Mouse (Mus musculus) stomach, postnatal 0 days (tissue): ENCODE results near the gene Foxa3. TPM values are rescaled to one million over a fixed set of nuclear protein-coding genes. Genes with fewer than 3 reads are reported as not detected.

Experiments used
- ATAC-seq: fragments of 200-750 bp; cut with Nextera tagmentation; 2 replicates; pipeline ENCODE4 v1.8.0; 2017; ENCODE audit not compliant: low FRiP score, low TSS enrichment
- DNase-seq: peaks from one replicate; pipeline ENCODE4 v3.0.0-alpha.2; 2016; ENCODE audit warnings: low spot score
- H3K27ac ChIP-seq: fragments of 300-500 bp; sonication (generic); replicated peaks from 2 replicates; pipeline ENCODE4 v1.5.1; 2014; ENCODE audit warnings: mild to moderate bottlenecking, control low read depth
- H3K27me3 ChIP-seq: fragments of 300-500 bp; sonication (generic); 2 replicates; pipeline ENCODE4 v1.6.1; 2014; ENCODE audit warnings: low read length; ENCODE audit not compliant: control insufficient read depth, insufficient read depth
- H3K36me3 ChIP-seq: fragments of 300-500 bp; sonication (generic); 2 replicates; pipeline ENCODE4 v1.6.1; 2014; ENCODE audit warnings: low read length, mixed read lengths; ENCODE audit not compliant: control insufficient read depth, insufficient read depth
- H3K4me1 ChIP-seq: fragments of 300-500 bp; sonication (generic); replicated peaks from 2 replicates; pipeline ENCODE4 v1.6.1; 2014; ENCODE audit warnings: antibody characterized with exemption; ENCODE audit not compliant: control insufficient read depth, insufficient read depth
- H3K4me2 ChIP-seq: fragments of 300-500 bp; sonication (generic); replicated peaks from 2 replicates; pipeline ENCODE4 v1.6.1; 2014; ENCODE audit warnings: low read depth, mild to moderate bottlenecking, control low read depth, moderate library complexity
- H3K4me3 ChIP-seq: fragments of 300-500 bp; sonication (generic); 2 replicates; pipeline ENCODE4 v1.5.1; 2014; ENCODE audit warnings: low read depth, low read length, control low read depth
- H3K9ac ChIP-seq: fragments of 300-500 bp; sonication (generic); 2 replicates; pipeline ENCODE4 v1.6.1; 2014; ENCODE audit warnings: mild to moderate bottlenecking, low read length, control low read depth, mixed read lengths
- H3K9me3 ChIP-seq: fragments of 300-500 bp; sonication (generic); 2 replicates; pipeline ENCODE4 v1.6.1; 2016; ENCODE audit warnings: low read length; ENCODE audit not compliant: control insufficient read depth
- CTCF ChIP-seq: IDR thresholded peaks from 2 replicates; pipeline ENCODE4 v1.5.1; 2016; ENCODE audit warnings: antibody characterized with exemption, low read depth, mild to moderate bottlenecking, moderate library complexity
- EP300 ChIP-seq: optimal IDR thresholded peaks from 2 replicates; pipeline ENCODE3; 2016; ENCODE audit warnings: antibody characterized with exemption
- WGBS: fragments of 180-500 bp; shearing (Covaris S2); extraction: QIAGEN DNeasy Blood & Tissue Kit; methylation state at CpG from one replicate; pipeline ENCODE4 v1.1.7; 2014; 5-methylcytosine and 5-hydroxymethylcytosine counted together
- polyA plus RNA-seq: library from polyadenylated mRNA; unstranded; fragments of >200 nt; fragmentation: Nextera tagmentation; extraction: Ambion mirVana; gene quantifications from 2 replicates; pipeline ENCODE4 v1.2.1, GENCODE M21; 2015

Gene Foxa3
- polyA plus RNA-seq, 1 experiment from 2014 or later = 39.2 TPM

DNA sequence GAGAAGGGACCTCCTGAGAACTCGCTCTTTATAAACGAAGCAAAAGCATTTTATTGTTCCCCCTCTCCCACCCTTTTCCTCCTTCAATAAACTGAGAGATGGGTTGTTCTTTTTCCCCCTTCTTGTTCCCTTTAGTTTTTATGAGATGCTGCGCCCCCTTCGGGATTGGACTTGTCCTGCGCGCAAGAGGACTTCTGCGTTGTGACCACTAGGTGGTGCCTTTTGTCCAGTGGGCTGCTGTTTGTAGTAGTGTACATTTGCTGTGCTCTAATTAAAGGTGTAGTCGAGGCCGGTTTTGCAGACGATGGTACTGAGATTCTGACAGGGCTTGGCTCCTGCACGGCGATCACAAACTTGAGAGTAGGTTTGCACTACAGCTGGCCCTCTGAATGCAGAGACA, 16.9 kb downstream of the Foxa3 start:
- WGBS = 4% methylated on average over 12 of the region's 12 CpGs
- Histone ChIP-seq H3K4me1 (peaks cover 10% of the 10 kb centered on the region; the same call in 1 of the 2 replicates), H3K4me2 (peak overlapping the region; percentile 94; the same call in 1 of the 2 replicates), H3K36me3 (no peaks in the 10 kb centered on the region), H3K9ac (no peak overlapping the region), H3K27me3 (no peaks in the 10 kb centered on the region), H3K9me3 (no peaks in the 10 kb centered on the region), H3K4me3 (no peak overlapping the region), H3K27ac (peak overlapping the region; percentile 85)
- peak; percentile 90 for DNase-seq
- ATAC-seq = peak; percentile 24; the same call in 1 of the 2 replicates
- TF ChIP-seq CTCF (peak; percentile 100), EP300 (no peak)

DNA sequence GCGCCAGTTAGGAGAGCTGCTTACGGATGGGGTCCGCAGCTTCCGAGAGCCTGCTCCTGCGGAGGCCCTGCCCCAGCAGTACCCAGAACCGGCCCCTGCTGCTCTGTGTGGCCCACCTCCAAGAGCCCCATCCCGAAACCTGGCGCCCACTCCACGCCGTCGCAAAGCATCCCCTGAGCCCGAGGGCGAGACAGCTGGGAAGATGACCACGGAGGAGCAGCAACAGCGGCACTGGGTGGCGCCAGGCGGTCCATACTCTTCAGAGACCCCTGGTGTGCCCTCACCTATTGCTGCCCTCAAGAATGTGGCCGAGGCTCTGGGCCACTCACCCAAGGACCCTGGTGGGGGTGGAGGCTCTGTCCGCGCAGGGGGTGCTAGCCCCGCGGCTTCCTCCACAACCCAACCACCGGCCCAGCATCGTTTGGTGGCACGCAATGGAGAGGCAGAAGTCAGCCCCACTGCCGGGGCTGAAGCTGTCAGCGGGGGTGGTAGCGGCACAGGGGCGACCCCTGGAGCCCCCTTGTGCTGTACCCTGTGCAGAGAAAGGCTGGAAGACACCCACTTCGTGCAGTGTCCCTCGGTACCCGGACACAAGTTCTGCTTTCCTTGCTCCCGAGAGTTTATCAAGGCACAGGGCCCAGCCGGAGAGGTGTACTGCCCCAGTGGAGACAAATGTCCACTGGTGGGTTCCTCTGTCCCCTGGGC, 17.8 kb downstream of the Foxa3 start:
- no peak for DNase-seq
- Histone ChIP-seq H3K4me1 (peaks cover 10% of the 10 kb centered on the region), H3K4me3 (peak overlapping the region; percentile 80; the same call in 1 of the 2 replicates), H3K36me3 (no peaks in the 10 kb centered on the region), H3K9me3 (no peaks in the 10 kb centered on the region), H3K27ac (no peak overlapping the region), H3K9ac (peak overlapping the region; percentile 79), H3K27me3 (no peaks in the 10 kb centered on the region), H3K4me2 (peak overlapping the region; percentile 94)
- WGBS = 71% methylated on average over 34 of the region's 34 CpGs
- ATAC-seq = no peak
- TF ChIP-seq CTCF (peak; percentile 12; the same call in 1 of the 2 replicates), EP300 (no peak)

DNA sequence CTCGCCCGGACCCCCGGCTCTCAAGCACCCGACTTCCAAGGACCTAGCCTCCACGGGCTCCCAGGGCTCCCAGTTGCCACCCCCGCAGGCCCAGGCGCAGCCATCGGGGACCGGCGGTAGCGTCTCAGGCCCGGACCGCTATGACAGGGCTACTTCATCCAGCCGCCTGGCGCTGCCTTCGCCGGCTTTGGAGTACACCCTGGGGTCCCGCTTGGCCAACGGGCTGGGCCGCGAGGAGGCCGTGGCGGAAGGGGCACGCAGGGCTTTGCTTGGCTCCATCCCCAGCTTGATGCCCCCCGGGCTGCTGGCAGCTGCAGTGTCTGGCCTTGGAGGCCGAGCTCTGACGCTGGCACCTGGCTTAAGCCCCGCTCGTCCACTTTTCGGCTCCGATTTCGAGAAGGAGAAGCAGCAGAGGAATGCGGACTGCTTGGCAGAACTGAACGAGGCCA, 18.7 kb downstream of the Foxa3 start:
- H3K4me1 ChIP-seq = peaks cover 10% of the 10 kb centered on the region
- no peak for TF ChIP-seq EP300
- no peak for TF ChIP-seq CTCF
- no peak for ATAC-seq
- WGBS = 6% methylated on average over 34 of the region's 34 CpGs
- no peaks in the 10 kb centered on the region for H3K36me3 ChIP-seq
- H3K4me3 ChIP-seq = peak overlapping the region; percentile 80
- no peaks in the 10 kb centered on the region for H3K27me3 ChIP-seq
- DNase-seq = peak; percentile 53
- no peaks in the 10 kb centered on the region for H3K9me3 ChIP-seq
- H3K4me2 ChIP-seq = peak overlapping the region; percentile 94
- H3K9ac ChIP-seq = peak overlapping the region; percentile 79
- H3K27ac ChIP-seq = peak overlapping the region; percentile 94

DNA sequence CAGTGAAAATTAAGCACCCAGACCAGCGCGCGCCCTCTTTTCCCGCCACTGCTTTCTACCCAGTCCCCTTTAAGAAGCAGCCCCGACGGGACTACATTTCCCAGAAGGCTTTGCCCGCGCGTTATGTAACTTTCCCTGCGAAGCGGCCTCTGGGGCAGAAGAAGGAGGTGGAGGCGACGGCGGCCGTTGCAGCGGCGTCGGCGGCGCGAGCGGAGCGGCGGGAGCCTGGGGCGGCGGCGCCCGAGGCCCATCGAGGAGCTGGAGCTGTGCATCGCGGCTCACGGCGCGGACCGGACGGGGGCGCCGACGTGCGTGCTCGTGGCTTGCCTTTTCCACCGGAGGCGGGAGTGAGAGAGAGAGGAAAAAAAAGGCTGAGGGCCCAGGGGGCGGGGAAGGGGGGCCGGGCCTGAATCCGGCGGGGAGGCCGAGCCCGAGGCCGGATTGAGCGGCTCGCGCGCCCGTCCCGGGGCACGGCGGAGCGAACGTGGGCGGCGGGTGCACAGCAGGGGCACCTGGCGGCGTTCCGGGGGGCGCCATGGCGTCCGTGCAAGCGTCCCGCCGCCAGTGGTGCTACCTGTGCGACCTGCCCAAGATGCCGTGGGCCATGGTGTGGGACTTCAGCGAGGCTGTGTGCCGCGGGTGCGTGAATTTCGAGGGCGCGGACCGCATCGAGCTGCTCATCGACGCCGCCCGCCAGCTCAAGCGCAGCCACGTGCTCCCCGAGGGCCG, 19.3 kb downstream of the Foxa3 start, which contains the start of gene Irf2bp1:
Gene Irf2bp1 (plus strand): TSS at position 143 of the 729 bp plus-strand sequence.
- Histone ChIP-seq H3K4me3 (peak within 1 kb of the TSS; percentile 80), H3K4me2 (peak within 1 kb of the TSS; percentile 94), H3K4me1 (peaks cover 10% of the 10 kb centered on the region), H3K9me3 (no peaks in the 10 kb centered on the region), H3K27ac (peak within 1 kb of the TSS; percentile 94), H3K9ac (peak within 1 kb of the TSS; percentile 79), H3K27me3 (no peaks in the 10 kb centered on the region), H3K36me3 (no peaks in the 10 kb centered on the region)
- TF ChIP-seq EP300 (no peak), CTCF (no peak; the same call in 1 of the 2 replicates)
- peak; percentile 59 for ATAC-seq
- 1% methylated on average over 73 of the region's 90 CpGs for WGBS
- DNase-seq = peak; percentile 94

DNA sequence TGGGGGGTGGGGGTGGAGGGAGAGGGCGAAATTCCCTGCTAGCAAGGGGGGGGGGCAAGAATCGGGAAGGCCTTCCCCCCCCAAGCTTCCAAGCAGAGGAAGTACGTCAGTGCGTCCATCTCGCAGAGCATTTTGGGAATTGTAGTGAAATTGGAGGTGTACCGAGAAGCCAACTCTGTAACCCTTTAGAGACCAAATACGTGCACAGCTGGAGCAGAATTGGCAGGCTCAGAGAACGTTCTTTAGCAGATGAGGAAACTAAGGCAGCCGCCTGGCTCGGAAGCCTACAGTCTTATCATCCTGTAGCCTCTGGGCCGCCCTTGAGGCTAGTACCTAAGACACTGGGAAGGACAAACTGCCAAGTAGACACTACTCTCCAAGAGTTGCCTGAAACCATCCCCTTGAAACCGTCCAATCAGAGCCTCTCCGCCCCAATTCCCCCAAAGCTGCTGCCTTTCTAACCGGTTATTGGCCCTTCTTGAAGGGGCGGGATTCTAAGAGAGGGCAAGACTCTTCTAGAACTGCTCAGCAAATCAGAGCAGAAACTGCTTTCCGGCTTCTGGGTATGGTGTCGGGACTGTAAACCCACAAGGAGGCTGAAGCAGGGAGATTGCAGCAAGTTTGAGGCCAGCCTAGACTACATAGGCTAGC, 20.4 kb downstream of the Foxa3 start:
- Histone ChIP-seq H3K27me3 (no peaks in the 10 kb centered on the region), H3K9ac (peak overlapping the region; percentile 69), H3K4me3 (peak overlapping the region; percentile 45), H3K4me2 (peak overlapping the region; percentile 76), H3K36me3 (no peaks in the 10 kb centered on the region), H3K4me1 (peaks cover 10% of the 10 kb centered on the region), H3K27ac (peak overlapping the region; percentile 86), H3K9me3 (no peaks in the 10 kb centered on the region)
- WGBS = under 1% methylated on average over 17 of the region's 17 CpGs
- ATAC-seq = peak; percentile 51
- TF ChIP-seq CTCF = no peak
- TF ChIP-seq EP300 = no peak
- DNase-seq = peak; percentile 84
